22 mouse cellular contexts compared by ENCODE assay signal in the genomic region with DNA sequence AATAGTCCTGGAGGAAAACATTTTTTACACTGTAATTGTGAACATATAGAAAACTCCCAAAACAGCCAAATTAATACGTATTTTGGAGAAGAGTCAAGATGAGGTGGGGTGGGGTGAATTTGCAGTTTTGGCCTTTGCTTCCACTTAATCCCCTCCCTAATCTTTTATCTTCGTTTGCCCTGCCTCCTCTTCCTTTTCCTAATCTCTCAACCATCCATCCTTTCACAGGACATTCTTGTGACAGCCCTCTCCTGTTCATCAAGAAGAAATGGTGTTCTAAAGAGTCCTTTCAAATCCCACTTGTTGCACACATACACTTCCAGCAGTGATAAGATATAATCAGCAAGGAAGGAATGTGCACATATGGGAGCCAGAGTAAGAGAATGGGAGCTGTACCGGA.
DNase-seq lines count a peak whose midpoint lies in the region; ATAC-seq and TF ChIP-seq lines count a peak whose summit lies in the region.
"Had no signal": no experiment of that assay in that cellular context is flagged by ENCODE, and none has a peak within 500 bp of the region (broad histone marks: within the 10 kb centered on the region; RNA-seq: fewer than 3 reads in every experiment).

No protein-coding gene starts in this region.

- peak; percentile 27; the same call in 1 of the 2 replicates for ATAC-seq in liver, embryonic 14.5 days (ENCODE audit: insufficient read depth)
- 0 out of 2 replicates have a peak, but pooled peaks have one; percentile 29 for ATAC-seq in liver, embryonic 15.5 days (ENCODE audit: insufficient read depth)
- ATAC-seq: forebrain, embryonic 15.5 days; hindbrain, embryonic 16.5 days had no signal

- intact Hi-C loops in heart, postnatal 10 days (cut with DNase I) = no loop called here

- no peak overlapping the region for H3K4me2 ChIP-seq in liver, embryonic 14.5 days (ENCODE audit: low read depth)
- no peak overlapping the region for H3K4me2 ChIP-seq in liver, embryonic 15.5 days
- H3K4me2 ChIP-seq: forebrain, embryonic 12.5 days; forebrain, embryonic 15.5 days; heart, embryonic 11.5 days; hindbrain, embryonic 13.5 days had no signal

- H3K9ac ChIP-seq in liver, embryonic 14.5 days (replicated peaks) = no peak overlapping the region
- no peak overlapping the region for H3K9ac ChIP-seq in liver, embryonic 15.5 days
- H3K9ac ChIP-seq: forebrain, embryonic 12.5 days; forebrain, embryonic 15.5 days; hindbrain, embryonic 13.5 days had no signal

- no peaks in the 10 kb centered on the region for H3K9me3 ChIP-seq in liver, embryonic 14.5 days (ENCODE audit: control insufficient read depth, low read length)
- H3K9me3 ChIP-seq in liver, embryonic 15.5 days (replicated peaks) = no peaks in the 10 kb centered on the region; the same call in 1 of the 2 replicates
- H3K9me3 ChIP-seq: forebrain, embryonic 12.5 days; forebrain, embryonic 15.5 days; hindbrain, embryonic 10.5 days; hindbrain, embryonic 13.5 days had no signal

- no peak overlapping the region for H3K4me3 ChIP-seq in liver, embryonic 14.5 days (ENCODE audit: insufficient read depth in 1 of 2, low read depth in 2 of 2, low read length in 2 of 2)
- no peak overlapping the region for H3K4me3 ChIP-seq in liver, embryonic 15.5 days (replicated peaks)
- H3K4me3 ChIP-seq: forebrain, embryonic 12.5 days; forebrain, embryonic 15.5 days; hindbrain, embryonic 10.5 days; hindbrain, embryonic 13.5 days had no signal

- H3K27ac ChIP-seq in liver, embryonic 14.5 days = no peak overlapping the region
- H3K27ac ChIP-seq in liver, embryonic 15.5 days (replicated peaks) = no peak overlapping the region
- H3K27ac ChIP-seq: forebrain, embryonic 12.5 days; forebrain, embryonic 15.5 days; hindbrain, embryonic 10.5 days; hindbrain, embryonic 13.5 days had no signal

- H3K27me3 ChIP-seq in liver, embryonic 14.5 days (ENCODE audit: control insufficient read depth, insufficient read depth, low read length) = no peaks in the 10 kb centered on the region
- H3K27me3 ChIP-seq in liver, embryonic 15.5 days = no peaks in the 10 kb centered on the region
- H3K27me3 ChIP-seq: forebrain, embryonic 12.5 days; forebrain, embryonic 15.5 days; hindbrain, embryonic 13.5 days had no signal

- no peak for TF ChIP-seq CTCF in liver, embryonic 14.5 days (IDR thresholded peaks at IDR 0.05; ENCODE audit: low read depth)

- 16% methylated on average over 3 of the region's 3 CpGs for WGBS in liver, embryonic 14.5 days (ENCODE audit: insufficient replicate concordance)
- WGBS in liver, embryonic 15.5 days (ENCODE audit: insufficient replicate concordance) = 12% methylated on average over 3 of the region's 3 CpGs

- peak; percentile 25 for DNase-seq in heart, adult 11 months
- DNase-seq in heart, postnatal 10 days = no peak
- no peak for DNase-seq in liver, embryonic 14.5 days (ENCODE audit: low read depth in 3 of 3, low spot score in 3 of 3)
- no peak for DNase-seq in liver
- no peak for DNase-seq in adrenal gland, postnatal 14 days
- DNase-seq in adrenal gland, adult 2 months = no peak
- DNase-seq in layer of hippocampus, postnatal 10 days (ENCODE audit: low spot score in 2 of 2) = no peak
- DNase-seq: adrenal gland, adult 8-10 months; adrenal gland, postnatal 36 days; cerebellum, adult 18-20 months; cerebellum, adult 9-10 months; cerebellum, postnatal 14 days; gastrocnemius, postnatal 10 days; gastrocnemius, postnatal 36 days; heart, postnatal 36 days had no signal

- no peak for TF ChIP-seq EP300 in liver, embryonic 14.5 days (IDR thresholded peaks at IDR 0.05; ENCODE audit: low read depth)

- H3K36me3 ChIP-seq in liver, embryonic 14.5 days (replicated peaks; ENCODE audit: control insufficient read depth, insufficient read depth, low read depth) = no peaks in the 10 kb centered on the region
- H3K36me3 ChIP-seq in liver, embryonic 15.5 days (replicated peaks) = no peaks in the 10 kb centered on the region
- H3K36me3 ChIP-seq: forebrain, embryonic 12.5 days; forebrain, embryonic 15.5 days; hindbrain, embryonic 10.5 days; hindbrain, embryonic 13.5 days had no signal

- H3K4me1 ChIP-seq in liver, embryonic 14.5 days (replicated peaks; ENCODE audit: control insufficient read depth in 2 of 2, insufficient read depth in 2 of 2, low read length in 1 of 2) = peaks cover 9 to 10% of the 10 kb centered on the region in 2 experiments
- peaks cover 12% of the 10 kb centered on the region for H3K4me1 ChIP-seq in liver, embryonic 15.5 days (replicated peaks)
- H3K4me1 ChIP-seq: forebrain, embryonic 12.5 days; forebrain, embryonic 15.5 days; hindbrain, embryonic 10.5 days; hindbrain, embryonic 13.5 days had no signal
